Mouse (Mus musculus) left cerebral cortex, adult 2 months (tissue): Measurements from ENCODE around the gene Dnmt1. TPM values are rescaled to one million over a fixed set of nuclear protein-coding genes. Genes with fewer than 3 reads are reported as not detected.

Source experiments
- DNase-seq, 2 experiments: peaks; one replicate each; pipeline ENCODE4 v3.0.0; 2021 to 2022; ENCODE audit warnings: low spot score in 2 of 2, mixed read lengths in 1 of 2; ENCODE audit errors: extremely low spot score in 1 of 2
- H3K27ac ChIP-seq: fragments of 200-600 bp; 2 replicates; pipeline ENCODE4 v1.8.1; 2022
- H3K4me3 ChIP-seq: fragments of 200-600 bp; 2 replicates; pipeline ENCODE4 v1.8.1; 2022
- CTCF ChIP-seq: fragments of 200-600 bp; IDR thresholded peaks from 2 replicates; pipeline ENCODE4 v1.8.1; 2022; ENCODE audit warnings: antibody characterized with exemption, mild to moderate bottlenecking, moderate library complexity
- intact Hi-C: fragments of 180-260 bp; cut with DNase I; formaldehyde crosslinking; loops from one replicate; pipeline ENCODE4 v1.15.1; 2025
- total RNA-seq, 2 experiments: library from RNA; stranded (reverse); gene quantifications; 2 replicates each; pipeline ENCODE4 v1.2.3; 2021

The Dnmt1 gene
- total RNA-seq, 2 experiments from 2014 or later = 44.5 to 44.6 TPM

DNA sequence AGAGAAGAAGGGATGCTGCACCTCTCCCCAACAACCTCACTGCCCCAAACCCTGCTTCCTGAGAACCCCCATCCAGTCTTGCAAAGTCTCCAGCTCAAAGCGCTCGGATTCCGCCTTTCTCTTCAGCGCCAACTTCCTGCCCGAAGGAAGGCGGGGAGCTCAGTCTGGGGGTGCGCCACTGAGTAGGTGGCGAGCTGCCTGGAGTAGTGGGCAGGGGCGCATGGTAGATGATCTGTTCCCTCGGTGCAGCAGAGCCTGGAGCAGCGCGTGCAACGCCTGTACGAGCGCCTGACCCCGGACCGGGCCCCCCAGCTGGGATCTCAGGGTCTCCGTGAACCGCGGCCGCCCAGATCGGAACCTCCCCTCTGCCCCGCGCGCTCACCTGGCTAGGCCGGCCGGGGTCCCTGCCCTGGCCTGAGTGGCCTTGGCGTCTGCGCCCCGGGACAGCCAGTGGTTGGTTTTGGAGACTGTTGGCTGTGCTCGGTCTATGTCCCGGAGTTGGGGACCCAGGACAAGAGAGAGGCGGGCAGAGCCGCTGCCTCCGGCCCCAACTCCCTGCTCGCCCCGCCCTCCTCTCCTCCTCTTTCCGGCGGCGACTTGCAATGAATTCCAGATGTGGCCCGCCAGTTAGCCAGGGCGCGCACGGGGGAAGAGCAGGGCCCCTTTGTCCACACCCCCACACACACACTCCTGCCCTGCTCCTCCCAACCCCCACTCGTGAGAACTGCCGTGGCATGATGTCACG, 16.7 kb upstream of the Dnmt1 start, which contains the start of gene S1pr2:
TSS of gene S1pr2 (minus strand) at position 566 of the 745 bp plus-strand sequence.
- Histone ChIP-seq H3K4me3 (peak within 1 kb of the TSS; percentile 83), H3K27ac (peak within 1 kb of the TSS; percentile 52)
- intact Hi-C loops = no loop called here
- no peak for TF ChIP-seq CTCF
- peak; percentile 40 to 50 for DNase-seq

DNA sequence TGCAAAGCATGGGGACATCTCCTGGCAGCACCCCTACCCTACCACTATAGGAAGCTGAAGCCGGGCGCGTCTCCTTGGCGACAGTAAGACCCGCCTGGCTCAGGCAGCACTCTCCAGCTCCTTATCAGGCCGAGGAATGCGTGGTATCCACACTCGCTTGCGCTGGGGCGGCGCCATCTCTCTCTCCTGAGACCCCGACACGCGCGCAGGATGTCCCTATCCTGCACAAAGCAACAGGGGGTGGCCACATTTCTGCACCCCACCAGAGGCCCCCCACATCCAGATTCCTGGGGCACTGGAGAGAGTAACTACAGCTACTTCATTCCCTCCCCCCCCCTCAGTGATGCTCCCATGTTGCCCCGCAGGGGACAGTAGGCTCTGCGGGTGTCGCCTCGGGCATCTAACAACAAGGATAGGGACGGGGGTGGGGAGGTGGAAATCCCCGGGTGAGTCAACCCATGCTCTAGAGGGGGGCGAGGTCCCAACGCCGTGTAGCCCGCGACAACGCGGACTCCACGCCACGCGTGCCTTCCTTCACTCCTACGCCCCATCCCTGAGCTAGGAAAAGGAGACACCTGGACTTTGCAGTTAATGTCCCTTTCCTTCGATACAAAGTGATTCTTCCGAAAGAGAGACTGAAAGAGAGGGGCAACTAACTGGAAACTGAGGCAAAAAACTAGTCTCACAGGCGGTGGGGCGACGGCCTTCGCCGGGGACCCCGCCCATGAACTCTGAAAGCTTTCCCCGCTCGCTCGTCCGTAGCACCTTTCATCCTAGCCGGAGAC, 15.9 kb upstream of the Dnmt1 start:
- DNase-seq = peak in 1 of 2 experiments; percentile 38
- peak overlapping the region; percentile 83 for H3K4me3 ChIP-seq
- intact Hi-C loops = no loop called here
- no peak for TF ChIP-seq CTCF
- peak overlapping the region; percentile 24; the same call in 1 of the 2 replicates for H3K27ac ChIP-seq

DNA sequence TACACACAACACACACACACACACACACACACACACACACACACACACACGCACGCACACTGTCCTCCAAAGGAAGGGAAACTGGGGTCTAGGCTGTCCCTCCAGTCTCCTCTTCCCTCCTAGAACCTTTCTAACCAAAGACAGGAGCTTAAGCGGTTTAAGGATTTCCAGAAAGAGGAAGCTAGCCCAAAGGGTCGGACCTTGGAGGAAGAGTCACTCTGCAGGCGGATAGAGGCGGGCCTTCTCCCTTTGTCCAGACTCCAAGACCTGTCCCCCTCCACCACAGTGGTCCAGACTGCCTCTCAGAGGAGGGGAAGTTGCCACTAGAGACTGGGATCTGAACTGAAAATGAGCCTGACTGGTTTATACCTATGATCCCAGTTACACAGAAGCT, 14.0 kb upstream of the Dnmt1 start:
- DNase-seq = no peak
- intact Hi-C loops = no loop called here
- H3K27ac ChIP-seq = no peak overlapping the region
- no peak overlapping the region for H3K4me3 ChIP-seq
- no peak for TF ChIP-seq CTCF

DNA sequence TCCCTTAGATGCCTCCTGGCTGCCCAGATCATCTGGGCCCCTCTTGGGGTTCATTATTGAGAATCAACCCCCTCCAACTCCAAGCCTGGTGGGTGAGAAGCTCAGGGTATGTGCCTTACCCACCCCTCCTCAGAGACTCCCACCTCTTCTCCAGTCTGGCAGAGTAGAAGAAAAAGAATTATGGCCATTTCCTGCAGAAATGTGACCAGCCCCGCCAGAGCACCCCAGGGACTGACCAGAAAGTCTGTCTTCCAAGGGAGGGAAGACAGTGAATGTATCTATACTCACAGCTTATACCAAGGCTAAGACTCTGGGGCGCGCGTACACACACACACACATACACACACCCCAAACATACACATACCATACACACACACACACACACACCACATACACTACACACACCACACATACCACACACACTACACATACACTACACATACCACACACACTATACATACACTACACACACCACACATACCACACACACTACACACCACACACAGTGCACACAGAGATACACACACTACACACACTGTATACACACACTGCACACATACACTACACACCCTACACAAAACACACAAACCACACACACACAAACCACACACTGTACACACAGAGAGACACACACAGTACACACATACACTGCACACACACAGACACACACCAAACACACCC, 13.5 kb upstream of the Dnmt1 start:
- TF ChIP-seq CTCF = no peak
- peak overlapping the region; percentile 85 for H3K27ac ChIP-seq
- no peak overlapping the region for H3K4me3 ChIP-seq
- no peak for DNase-seq
- intact Hi-C loops = no loop called here

DNA sequence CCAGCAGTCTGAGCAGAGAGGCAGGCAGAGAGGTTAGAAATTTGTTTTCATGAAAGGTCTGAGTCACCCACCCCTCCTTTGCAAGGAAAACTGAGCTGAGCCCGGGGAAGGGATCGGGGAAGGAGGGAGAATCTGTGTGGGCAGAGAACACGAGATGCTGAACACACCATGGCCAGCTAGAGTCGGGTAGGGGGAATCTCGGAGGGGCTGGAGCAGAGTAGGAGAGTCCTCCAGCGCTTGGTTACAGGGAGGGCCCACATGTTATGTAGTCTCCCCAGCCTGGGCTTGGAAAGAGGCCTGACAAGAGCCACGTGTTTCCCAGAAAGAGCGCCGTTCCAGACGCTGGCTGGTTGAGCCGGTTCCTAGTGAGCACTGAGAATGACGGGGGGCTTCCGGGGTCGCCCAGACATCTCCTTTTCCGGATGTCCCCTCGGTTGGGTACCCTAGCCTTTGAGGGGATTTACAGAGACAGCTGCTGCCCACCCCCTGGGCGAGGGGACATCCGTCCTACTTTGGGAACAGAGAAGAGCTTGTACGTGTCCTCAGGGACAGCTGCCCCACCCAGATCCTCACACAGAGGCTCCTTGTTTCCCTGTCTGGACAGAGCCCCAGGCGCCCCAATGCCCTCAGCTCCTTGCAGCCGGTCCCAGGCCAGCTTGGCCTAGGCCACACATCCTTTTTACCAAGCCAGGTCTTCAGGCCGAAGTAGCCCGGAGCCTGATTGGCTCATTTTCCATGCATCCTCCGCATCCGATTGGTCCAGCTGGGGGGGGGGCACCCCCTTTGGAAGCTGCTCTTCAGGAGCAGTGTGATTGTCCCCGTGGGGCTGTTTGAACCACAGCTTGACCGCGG, 12.7 kb upstream of the Dnmt1 start:
- Histone ChIP-seq H3K4me3 (peak overlapping the region; percentile 25), H3K27ac (peak overlapping the region; percentile 85)
- peak; percentile 47 to 48 for DNase-seq
- TF ChIP-seq CTCF = no peak
- intact Hi-C loops = no loop called here

DNA sequence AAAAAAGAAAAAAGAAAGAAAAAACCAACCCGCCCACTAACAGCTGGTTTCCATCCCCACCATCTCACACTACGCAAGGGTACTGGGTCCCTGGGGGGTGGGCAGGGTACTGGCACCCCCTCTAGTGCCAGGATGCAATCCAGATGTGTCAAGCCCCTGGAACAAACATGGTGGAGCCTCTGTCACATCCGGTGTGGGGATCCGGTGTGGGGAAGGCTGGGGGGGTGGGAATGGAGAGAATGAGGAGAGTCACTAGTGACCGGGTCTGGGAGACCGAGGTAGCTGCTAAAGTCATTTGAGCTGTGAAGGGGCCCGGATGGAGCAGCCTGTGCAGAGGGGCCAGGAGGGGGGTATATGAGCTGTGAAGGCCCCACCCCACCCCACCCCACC, 12.1 kb upstream of the Dnmt1 start:
- DNase-seq = peak in 1 of 2 experiments; percentile 15
- no peak for TF ChIP-seq CTCF
- intact Hi-C loops = no loop called here
- Histone ChIP-seq H3K27ac (peak overlapping the region; percentile 85), H3K4me3 (no peak overlapping the region)

DNA sequence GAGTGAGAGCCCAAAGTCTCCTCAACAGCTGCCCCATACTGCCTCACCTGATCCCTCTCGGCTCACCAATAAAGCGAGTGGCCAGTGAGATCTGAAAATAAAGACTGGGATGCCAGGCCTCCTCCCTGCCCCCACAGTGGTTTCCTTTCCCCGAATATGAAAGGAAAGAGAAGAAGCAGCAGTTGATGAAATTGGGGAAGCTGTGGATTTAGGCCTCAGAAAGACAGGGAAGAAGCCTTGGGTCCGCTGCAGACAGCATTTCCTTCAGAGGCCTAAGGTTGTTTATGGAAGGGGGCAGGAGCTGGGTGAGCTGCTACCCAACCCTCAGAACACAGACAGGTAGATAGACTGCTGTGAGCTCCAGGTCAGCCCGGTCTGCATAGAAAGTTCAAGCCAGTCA, 7.1 kb upstream of the Dnmt1 start:
- intact Hi-C loops = no loop called here
- Histone ChIP-seq H3K27ac (no peak overlapping the region), H3K4me3 (no peak overlapping the region)
- no peak for DNase-seq
- TF ChIP-seq CTCF = no peak

DNA sequence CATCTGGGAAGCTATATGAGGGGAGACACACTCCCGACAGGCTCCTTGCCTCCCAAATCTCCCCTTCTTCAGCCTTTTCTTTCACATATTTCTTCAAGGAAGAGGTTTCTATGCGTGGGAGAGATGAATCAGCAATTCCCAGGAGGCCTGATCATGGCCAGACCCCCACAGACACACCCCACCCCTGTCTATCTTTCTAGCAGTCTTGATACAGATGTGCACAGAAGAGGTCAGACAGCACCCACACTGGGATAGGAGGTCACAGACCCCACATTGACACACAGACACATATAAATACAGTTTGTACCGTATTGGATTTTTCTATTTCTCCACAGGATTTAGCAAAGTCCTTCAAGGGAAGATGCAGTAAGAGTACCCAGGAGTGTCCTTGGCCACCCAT, 6.3 kb upstream of the Dnmt1 start:
- intact Hi-C loops = no loop called here
- no peak overlapping the region for H3K27ac ChIP-seq
- no peak for DNase-seq
- no peak overlapping the region for H3K4me3 ChIP-seq
- TF ChIP-seq CTCF = no peak

DNA sequence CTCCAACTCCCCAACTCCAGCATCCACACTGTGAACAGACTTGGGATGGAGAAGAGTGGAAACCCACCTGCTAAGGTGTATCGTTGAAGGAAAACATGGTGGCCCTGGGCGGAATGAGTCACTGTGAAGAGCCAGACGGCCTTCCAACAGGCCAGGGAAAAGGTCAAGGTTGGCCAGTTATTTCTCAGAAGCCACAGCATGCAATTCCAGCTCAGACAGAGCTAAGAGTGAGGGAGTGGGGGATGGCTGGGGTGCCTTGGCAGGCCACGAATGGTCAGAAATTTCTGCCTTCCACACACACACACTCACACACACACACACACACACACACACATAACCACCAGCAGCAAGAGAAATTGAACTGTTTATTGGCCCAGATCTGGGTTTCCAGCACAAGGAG, 5.9 kb upstream of the Dnmt1 start:
- Histone ChIP-seq H3K4me3 (no peak overlapping the region), H3K27ac (no peak overlapping the region)
- intact Hi-C loops = no loop called here
- DNase-seq = no peak
- no peak for TF ChIP-seq CTCF

DNA sequence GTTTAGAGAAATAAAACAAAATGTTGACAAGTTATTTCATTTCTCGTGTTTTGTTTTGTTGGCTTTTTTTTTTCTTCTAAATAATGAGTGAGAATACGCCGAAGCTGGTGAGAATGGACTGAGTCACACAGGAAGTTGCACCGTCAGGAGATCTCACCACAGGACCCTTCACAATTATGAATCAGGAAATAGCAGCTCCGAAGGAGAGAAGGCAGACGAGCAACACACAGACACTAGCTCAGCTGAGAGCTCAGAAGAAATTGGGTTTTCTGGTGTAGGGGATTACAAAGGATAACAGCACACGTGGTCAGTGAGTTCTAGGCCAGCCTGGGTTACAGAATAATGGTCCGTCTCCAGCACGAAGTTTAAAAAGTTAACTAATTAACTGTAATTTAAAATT, 1.9 kb upstream of the Dnmt1 start:
- no peak for DNase-seq
- Histone ChIP-seq H3K4me3 (no peak overlapping the region), H3K27ac (no peak overlapping the region)
- intact Hi-C loops = no loop called here
- no peak for TF ChIP-seq CTCF

DNA sequence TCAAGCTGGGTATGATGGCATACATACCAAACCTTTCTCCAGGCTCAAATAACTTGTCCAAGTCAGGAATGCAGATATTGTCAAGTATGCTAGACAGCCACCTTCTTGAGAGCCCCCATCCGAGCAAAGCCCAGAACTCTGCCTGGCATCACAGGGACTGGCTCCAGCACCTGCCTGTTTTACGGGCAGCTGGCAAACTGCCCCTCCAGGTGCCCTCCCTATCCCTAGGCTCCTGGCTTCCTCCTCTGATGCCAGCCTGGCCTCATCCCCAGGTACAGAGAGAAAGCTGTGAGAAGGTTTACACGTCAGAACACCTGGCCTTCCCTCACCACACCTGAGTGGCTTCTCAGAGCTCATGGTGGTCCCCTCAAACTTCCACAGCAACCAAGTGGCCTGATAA, 2.7 kb downstream of the Dnmt1 start:
- intact Hi-C loops = no loop called here
- no peak for DNase-seq
- Histone ChIP-seq H3K27ac (no peak overlapping the region), H3K4me3 (no peak overlapping the region)
- TF ChIP-seq CTCF = no peak
